Mouse (Mus musculus): Measurements from ENCODE around the gene Gm10961.

Gene Gm10961

DNA sequence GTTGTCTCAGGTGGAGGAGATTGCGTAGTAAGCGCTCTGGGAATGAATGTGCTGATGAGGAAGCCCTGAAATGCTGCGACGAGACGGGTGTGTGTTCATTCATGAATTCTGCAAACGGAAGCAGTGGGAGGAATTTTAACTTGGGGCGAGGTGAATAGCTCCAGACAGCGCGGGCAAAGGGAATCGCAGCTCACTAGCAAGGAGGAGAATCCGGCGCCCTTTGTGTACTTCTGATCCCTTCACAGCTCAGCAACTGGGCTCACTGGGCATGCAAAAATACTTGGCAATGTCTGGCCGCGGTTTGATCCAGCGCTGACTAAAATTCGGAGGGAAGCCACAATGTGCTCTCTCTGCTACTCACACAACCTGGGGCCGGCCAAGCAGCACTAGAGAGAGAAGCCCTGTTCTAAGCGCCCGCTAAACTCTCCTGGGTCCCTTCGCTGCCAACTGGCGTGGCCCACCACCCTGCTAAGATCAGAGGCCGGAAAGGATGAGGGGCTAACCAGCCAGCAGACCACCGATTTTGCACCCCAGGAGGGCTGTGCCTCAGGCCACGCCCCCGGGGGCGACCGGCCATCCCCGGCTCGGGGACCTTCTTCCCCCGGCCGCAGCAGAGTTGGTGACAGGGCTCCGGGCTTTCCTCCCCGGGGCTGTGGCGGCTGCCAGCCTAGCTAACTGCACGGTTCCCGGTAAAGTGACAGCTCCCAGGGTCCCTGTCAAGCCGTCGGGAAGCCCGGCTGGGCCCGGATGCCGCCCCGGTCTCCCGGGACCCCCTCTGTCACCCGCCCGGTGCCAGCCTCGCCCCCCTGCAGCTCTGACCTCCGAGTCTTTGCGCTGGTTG lies at the start of gene Gm10961:
TSS of gene Gm10961 (plus strand) at position 641 of the 841 bp plus-strand sequence.
- DNase-seq, result no peak

DNA sequence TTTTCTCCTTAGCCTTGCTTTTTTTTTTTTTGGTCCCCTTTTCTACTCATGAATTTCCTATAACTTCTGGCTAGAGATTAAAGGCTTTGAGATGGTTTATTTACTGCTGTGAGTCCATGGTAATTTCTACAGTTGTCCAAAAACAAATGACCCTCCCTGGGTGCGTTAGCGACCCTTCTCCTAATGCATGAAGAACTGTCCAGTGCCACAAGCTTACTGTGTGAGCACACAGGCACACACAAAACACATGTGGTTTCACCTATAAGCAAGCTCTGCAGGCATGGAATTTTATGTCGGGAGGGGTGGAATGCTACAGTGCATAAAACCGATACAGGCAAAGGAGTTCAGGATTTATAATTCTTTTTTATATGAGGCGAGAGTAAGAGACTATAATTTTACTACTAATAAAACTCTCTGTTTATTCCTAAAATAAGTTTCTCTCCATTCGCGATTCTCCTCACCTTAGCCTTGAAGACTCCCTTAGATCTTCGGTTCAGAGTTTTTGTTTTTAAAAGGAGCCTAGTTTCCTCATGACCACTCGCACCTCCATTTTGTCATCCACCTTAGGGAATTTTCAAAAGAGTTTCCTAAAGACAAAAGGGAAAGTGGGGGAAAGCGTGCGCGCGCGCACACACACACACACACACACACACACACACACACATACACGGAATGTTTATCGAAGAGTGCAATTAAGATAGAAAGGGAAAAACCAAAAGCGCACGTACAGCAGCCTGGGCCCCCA lies 48.8 kb upstream of the Gm10961 start:
- DNase-seq, result no peak

DNA sequence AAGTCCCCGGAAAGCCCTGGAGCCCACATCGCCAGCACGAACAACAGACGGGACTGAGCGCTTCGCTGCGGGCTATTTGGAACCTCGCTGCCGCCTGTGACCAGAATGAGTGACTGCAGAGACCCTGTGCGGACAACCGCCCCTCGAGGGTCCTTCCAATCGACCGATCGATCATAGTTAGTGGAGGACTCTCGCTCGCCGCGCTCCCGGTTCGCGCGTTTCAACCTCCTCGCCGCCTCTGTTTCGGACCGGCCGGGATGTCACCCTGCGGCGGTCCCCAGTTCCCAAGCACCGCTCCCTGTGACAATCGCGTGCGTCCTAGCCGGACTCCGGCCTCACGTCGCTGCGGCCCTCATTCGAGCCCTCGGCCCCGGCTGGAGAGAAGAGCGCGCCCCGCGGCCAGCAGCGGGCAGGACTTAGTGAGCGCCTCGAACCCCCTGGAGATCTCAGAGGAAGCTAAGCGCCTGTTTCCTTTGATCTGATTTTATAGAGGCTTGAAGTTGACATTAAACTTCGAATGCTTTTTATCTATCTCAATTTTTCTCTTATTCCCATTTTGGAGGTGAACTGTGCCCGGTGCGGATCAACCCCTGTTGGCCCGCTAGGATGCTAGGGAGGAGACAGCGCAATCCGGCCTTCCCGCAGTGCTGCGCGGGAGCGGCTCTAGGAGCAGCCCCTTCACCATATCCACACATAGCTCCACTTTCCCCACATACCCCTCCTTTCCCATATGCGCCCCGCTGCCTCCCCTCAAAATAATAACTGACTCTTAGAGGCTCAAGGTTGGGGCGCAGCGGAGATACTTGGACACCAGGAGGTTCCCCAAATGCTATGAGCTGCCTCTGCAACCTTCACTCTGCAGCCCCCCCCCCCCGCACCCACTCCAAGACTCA lies 48.0 kb upstream of the Gm10961 start:
- no peak for DNase-seq

DNA sequence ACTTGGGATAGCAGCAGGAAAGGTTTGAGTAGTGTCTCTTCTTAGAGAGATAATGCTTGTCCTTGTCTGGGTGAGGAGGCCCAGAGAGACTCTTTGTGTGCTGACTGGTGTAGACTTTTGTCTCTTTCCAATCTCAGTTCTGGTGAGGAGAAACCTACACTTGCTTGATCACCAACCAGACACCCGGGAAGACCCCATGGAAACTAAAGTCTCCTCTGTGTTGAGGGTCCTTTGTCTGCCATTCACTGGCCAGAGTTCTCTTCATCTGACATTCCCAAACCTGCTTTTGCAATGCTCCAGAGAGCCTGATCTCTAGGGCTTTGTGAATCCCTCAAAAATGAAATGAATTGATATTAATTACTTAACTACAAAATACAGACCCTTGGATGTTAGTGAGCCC lies 47.2 kb upstream of the Gm10961 start:
- no peak for DNase-seq

DNA sequence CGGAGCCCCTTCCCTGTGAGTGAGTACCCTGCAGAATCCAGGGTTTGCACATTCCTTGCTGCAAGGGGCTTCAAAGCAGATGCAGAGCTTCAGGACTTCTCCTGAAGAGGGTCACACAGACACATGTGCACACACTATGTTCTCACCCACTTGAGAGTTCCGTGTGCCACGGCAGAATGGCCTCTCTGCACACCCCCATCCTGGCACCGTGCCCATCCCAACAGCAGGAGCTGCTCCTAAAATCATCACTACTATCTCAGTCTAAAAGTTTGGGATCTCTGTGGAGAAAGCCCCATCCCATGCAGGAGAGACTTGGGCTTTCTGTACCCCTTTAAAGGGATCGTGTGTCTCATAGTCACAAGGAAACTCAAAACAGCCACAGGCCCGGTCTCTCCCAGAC lies 44.6 kb upstream of the Gm10961 start:
- no peak for DNase-seq

DNA sequence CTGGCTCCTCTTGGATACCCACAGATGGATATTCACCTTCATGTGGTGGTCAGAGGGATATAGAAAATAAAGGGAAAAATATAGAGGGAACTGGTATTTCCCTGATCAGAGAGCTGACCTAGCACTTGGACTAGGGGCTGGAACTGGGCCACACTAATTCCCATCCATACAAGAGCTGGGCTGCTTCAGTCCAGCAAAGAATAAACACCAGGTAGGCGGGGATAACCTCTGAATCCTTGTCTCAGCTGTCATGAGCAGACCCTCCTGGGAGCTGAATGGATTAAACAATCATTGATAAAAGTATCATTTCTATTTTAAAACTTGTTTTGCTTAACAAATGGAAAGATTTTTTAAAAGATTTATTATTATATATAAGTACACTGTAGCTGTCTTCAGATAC lies 39.5 kb upstream of the Gm10961 start:
- DNase-seq, result no peak

DNA sequence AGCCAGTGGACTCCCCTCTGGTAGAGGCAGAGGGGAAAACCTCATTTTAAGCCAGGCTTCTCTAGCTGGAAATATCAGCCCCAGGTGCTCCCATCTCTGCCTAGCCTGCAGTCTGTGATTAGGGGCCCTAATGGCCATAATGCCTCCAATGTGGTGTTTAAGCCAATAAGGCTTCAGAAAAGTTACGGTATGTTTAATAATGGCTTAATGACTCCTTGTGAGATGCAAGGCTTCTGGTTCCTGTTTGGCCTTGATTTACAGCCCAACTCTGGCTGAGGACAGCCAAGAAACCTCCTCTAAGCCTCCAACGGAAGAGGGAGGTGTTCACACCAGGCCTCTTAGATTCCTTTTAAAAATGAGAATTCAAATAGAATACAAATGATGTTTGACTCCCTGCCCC lies 37.5 kb upstream of the Gm10961 start:
- no peak for DNase-seq

DNA sequence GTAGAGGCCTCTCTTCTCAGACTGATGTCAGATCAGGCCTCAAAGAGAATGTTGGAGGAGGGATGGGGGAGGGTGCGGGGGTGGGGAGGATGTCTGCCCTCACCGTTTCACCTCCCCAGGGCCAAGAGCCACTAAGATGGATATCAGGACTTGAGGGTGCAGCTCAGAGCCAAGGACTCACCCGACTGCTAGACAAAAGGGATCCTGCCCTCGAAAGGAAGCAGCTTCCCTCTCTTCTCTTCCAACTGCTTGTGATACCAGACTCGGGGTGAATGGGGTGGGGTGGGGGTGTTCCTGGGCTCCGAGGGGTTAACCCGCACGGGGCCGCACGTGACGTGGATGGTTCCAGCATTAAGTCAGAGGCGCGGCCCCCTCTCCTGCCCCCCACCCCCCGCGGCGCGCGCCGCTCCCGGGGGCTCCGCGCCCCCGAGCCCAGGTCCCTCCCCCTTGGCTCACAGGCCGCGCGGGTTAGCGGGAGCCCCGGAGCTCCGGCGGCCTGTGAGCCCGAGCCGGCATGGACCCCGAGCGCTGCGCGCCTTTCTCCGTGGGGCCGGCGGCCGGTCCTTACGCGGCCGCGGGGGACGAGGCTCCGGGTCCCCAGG lies 36.4 kb upstream of the Gm10961 start, which contains the start of gene Alx3:
TSS of gene Alx3 (plus strand) at position 370 of the 602 bp plus-strand sequence.
- DNase-seq, result no peak

DNA sequence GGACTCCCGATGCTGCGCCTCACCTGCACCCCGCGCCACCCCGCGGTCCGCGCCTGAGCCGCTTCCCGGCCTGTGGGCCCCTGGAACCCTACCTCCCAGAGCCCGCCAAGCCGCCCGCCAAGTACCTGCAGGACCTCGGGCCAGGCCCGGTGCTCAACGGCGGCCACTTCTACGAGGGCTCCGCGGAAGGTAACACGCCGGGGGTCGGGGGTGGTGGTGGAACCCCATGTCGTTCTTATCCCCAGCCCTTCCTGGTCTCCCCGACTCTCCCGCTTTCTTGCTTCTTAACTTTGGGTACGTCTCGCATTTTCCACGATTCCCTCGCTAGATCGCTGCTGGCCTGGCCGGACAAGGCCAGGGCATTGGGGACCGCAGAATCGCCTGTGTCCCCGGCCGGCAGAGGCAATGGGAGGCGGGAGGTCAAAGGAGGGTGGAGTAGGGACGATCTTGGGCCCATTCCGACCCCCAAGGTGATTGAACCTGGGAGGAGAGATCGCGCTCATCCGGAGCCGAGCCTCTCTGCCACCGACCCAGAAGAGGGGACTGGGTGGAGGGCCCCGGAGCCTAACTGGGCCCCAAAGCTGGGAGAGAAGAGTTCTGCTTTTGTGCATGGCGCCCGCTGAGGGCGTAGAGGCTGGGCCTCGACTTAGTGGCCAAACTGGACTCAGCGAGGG lies 35.7 kb upstream of the Gm10961 start:
- DNase-seq, result no peak

DNA sequence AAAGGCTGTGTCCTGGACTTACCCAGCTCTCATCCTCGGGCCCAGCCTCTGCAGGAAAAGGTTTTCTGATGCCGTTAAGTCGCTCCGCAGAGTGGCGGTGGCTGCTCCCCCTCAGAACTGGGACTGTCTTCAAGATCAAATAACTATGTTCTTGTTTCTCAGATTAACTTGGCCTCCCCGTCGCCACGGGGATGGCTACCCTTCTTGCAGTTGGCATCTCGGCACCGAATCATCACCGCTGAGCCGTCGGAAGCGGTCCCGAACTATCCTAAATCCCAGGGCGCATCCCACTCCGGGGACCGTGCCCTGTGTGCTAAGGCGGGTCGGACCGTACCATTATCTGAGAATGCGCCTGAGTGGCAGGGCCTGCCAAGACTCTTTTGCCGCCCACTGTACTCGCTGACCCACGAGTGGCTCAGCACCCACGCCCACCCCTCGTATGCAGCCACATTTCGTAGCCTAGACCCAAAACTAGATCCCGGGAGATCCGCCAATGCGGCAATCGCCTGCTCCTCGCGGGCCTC lies 35.1 kb upstream of the Gm10961 start:
- DNase-seq, result no peak

DNA sequence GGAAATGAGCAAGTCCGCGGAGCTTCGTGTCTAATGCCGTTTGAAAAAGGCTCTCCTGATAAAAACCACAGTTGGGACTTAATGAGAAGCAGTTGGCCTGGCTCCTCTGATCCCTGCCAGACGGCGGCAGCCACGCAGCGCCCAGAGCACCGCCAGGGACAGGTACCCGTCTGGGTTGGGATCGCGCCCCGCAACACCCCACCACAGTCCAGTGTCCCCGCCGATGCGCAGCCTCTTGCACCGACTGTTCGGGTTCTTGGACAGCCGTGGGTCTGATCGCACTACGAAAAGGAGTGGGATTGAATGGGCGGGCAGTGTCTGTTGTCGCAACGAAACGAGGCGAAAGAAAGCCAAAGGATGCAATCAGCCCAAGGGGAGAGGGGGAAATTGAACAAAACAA lies 34.6 kb upstream of the Gm10961 start:
- DNase-seq, result no peak

DNA sequence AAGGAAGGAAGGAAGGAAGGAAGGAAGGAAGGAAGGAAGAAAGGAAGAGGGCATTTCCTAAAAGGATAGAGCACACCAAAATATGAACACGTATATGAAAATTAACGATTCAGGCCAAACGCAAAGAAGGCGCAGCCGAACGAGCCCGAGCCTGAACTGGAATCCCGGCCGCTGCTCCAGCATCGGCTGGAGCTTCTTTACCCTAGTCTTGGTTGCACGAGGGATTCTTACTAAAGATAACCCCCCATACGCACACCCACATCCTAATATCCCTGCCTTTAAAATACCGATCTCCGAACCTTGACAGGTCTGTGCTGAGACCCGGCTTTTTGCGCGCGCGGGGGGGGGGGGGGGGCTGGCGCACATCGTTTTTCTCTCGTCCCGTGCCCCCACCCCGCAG lies 34.0 kb upstream of the Gm10961 start:
- DNase-seq, result no peak

DNA sequence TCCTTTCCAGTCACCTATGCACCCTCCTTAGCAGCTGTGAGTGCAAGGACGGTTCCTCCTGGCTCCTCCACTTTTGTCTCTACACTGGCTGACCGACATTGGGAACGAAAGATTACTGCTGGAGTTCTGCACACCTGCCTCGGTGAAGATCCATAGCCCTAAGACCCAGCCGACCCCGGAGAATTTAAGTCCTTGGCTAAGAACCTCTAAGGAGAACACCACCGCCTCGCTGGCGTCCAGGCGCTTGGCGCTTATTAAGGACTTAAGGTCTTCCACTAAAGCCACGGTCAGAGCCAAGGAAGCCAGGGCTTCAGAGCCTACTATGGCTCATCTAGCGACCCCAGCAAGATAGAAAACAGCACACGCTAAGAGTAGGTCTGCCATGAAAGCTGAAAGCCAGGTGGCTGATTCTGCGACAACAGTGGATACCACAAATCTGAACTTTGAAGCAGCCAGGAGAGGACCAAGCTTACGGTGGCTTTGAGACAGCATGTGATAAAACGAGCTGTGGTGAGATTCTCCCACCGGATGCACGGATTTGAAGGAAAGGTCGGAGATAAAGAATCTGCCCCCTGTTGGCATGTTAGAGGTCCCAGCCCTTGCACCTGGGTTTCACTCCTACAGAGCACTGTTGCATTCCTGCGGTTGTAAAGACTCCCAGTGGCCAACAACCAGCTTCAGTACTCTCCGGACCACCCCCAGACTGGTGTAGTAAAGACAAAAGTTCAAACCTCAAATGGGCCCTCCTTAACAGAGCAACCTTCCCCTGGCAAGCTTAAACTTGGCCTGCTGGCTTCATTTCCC lies 33.3 kb upstream of the Gm10961 start:
- DNase-seq, result no peak

DNA sequence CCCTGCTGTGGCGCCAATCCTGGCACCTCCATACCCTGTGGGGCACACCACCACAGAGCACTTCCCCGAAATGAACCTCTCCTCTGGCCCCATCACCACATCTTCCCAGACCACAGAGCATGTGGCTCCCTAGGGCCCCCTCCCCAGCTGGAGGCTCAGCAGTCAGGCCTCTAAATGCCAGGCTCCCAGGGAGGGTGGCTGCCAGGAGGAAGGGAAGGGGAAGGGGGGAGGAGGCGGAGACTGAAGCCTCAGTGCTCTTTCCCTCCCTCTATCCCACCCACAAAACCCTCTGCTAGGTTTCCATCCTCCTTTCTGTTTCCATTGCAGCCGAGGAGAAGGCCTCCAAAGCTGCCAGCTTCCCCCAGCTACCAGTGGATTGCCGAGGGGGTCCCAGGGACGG lies 31.0 kb upstream of the Gm10961 start:
- no peak for DNase-seq

DNA sequence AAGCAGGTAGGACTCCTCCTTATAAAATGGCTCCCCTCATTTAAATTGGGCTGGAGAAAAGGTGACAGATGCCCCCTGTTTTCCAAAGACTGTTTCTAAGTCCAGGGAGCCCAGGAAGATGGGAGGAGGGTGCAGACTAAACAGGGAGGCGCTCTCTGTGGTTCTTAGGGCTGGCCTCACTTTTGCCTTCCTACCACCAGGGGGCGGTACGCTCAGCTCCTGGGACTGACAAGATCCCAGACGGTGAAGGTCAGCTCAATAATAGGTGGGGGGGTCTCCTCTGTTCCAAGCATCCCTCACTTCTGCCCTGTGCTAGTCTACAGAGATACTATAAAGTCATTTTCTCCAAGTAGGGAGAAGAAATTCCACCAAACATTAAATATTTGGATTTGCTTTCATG lies 25.8 kb upstream of the Gm10961 start:
- peak in 1 of 2 experiments; percentile 66 for DNase-seq

DNA sequence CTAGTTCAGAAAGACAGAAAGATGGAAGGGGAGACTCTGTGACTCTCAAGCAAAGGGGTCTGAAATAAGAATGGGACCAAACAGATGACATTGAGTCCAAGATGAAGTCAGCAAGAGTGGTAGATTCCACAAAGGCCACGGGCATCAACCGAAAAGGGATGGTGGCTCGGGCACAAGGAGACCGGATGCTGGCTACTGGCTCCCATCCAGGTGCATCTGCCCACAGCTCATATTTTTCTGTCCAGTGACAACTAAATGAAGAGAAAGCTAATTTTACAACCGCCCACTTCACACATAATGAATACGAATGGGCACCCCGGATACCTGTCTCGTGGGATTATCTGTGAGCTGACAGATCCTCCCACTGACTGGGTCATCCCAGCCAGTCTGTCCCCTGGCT lies 23.9 kb upstream of the Gm10961 start:
- no peak for DNase-seq

DNA sequence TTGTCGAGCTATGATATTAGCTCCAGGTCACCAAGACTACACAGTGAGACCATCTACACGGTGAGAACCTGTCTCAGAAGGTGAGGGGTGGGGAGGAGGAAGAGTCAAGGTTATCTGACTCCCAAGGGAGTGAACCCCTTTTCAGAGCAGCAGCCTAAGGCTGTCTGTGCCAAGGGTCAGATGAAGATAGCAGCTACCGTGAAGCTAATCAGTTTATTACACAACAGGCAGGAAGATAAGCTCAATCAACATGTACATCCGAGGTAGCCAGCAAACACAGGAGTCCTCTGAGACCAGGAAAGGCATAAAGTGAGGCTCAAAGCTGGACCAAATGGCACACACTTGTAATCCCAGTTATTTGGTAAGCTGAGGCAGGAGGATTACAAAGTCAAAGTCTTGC lies 22.3 kb upstream of the Gm10961 start:
- no peak for DNase-seq

DNA sequence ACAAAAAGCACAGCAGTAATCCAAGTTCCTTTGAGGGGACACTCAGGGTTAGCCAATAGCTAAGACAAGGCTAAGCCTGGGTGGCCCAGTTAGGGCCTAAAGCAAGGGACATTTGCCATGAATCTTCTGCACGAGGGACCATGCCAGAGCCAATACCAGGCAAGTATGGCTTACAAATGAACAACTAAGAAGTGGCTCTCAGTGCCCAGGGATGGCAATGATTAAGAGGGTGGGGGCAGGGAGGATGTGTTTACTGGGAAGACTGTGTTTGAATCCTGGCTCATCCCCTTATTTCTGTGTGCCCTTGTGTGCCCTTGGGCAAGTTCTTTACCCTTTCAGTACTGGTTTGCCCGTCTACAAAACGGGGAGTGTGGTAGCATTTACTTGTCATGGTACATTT lies 21.7 kb upstream of the Gm10961 start:
- DNase-seq, result no peak

DNA sequence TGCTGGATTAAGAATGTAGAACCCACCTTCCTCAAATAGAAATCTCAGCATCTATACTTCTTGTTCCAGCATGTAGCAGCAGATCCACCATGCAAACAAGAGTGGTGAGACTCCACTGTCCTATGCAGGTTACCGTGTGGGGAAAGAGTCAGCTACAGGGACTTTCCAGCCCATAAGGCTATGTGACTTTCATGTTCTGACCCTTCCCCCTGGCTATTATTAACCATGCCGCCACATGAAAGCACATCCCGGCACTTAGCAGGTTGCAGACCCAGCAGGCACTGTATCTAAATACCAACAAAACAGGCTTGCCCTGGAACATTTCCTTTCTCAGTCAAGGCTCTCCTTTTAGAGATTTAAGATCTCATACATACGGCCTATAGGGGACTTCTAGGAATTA lies 19.7 kb upstream of the Gm10961 start:
- DNase-seq, result no peak

DNA sequence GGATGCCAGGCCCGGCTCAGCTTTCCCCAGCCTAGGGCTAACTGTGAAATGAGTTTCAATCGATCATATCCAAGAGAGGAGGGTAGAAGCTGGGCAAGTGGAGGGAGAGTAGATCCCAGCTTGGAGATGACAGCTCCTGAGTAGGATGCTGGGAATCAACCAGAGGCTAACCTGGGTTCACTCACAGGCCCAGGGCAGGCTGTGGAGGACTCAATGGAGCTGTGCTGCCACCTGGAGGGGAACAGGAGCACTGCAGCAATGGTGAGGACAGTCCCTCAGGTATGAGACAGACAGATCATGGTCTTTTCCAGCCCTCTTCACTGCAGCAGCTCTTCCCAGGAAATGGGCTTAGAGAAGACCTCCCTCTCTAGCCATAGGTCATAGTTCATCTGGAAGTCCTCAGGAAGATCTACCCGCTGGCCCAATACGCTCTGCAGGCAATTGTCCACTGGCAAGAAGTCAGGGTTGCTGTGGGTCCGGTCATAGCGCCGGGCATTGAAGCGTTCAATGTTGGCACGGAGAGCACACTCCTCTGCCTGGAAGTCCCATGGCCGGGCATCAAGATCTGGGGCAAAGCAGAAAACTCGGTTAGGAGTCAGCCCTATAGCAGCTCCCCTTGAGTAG lies 18.1 kb upstream of the Gm10961 start:
- DNase-seq, result peak; percentile 36 to 66

DNA sequence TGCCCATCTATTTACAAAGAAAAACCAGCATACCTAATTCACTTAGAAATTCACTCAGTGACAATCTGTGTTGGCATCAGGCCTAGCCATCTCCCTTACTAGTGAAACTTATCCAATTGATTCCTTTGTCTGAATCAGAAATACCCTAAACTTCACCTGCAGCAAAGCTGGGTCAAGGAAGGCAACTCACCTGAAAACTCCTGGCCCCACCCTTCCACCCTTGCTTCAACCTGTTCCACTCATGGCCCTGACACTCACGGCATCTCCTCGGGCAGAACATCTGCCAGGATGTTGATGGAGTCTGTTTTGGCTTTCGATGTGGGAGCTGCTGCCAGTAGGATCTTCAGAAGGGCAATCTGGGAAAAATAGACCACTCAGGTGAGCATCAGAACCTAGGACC lies 13.3 kb upstream of the Gm10961 start:
- no peak for DNase-seq

All from spleen, adult 18-20 months (tissue).